ENCODE assay signal across 25 mouse cellular contexts in the genomic region with DNA sequence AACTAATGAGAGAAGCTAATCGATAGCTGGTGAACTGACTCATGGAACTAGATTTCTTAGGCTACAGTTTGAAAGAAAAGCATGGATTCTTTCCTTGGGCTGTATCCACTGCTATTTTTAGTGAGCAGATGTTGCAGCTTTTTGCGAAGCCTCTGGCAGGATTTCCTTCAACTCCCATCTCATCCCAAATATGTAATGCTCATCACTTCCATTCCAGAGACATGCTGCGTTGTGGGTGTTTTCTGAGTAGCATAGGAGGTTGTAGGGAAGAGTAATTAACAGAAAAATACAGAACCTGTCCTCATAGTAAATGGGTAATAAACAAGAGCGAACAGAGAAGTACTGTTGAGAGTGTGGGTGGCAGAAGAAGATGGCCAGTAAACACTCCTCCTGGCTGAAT. TPM values are rescaled to one million over a fixed set of nuclear protein-coding genes. Genes with fewer than 3 reads are reported as not detected.
A peak's percentile ranks its signal among the peaks of the same experiment; 100 is the strongest.
DNase-seq lines count a peak whose midpoint lies in the region; ATAC-seq and TF ChIP-seq lines count a peak whose summit lies in the region.
"Had no signal": no experiment of that assay in that cellular context is flagged by ENCODE, and none has a peak within 500 bp of the region (broad histone marks: within the 10 kb centered on the region; RNA-seq: fewer than 3 reads in every experiment).

No protein-coding gene starts in this region.

- H3K27me3 ChIP-seq in hindbrain, embryonic 15.5 days, result no peaks in the 10 kb centered on the region
- H3K27me3 ChIP-seq in hindbrain, embryonic 11.5 days (ENCODE audit: control insufficient read depth, insufficient read depth, low read length), result no peaks in the 10 kb centered on the region
- H3K27me3 ChIP-seq in heart, embryonic 10.5 days (ENCODE audit: insufficient read depth, poor library complexity, severe bottlenecking), result no peaks in the 10 kb centered on the region
- H3K27me3 ChIP-seq: limb, embryonic 12.5 days had no signal

- no peak overlapping the region for H3K4me2 ChIP-seq in hindbrain, embryonic 15.5 days
- H3K4me2 ChIP-seq in hindbrain, embryonic 11.5 days (replicated peaks; ENCODE audit: low read depth, low read length), result no peak overlapping the region
- H3K4me2 ChIP-seq: limb, embryonic 12.5 days; liver, embryonic 11.5 days had no signal

- no peaks in the 10 kb centered on the region for H3K9me3 ChIP-seq in hindbrain, embryonic 15.5 days
- no peaks in the 10 kb centered on the region for H3K9me3 ChIP-seq in hindbrain, embryonic 11.5 days (ENCODE audit: control insufficient read depth, low read length)
- no peaks in the 10 kb centered on the region for H3K9me3 ChIP-seq in heart, embryonic 10.5 days
- H3K9me3 ChIP-seq: hindbrain, embryonic 10.5 days; limb, embryonic 12.5 days had no signal

- no peak for TF ChIP-seq CTCF in left cerebral cortex, adult 2 months (IDR thresholded peaks at IDR 0.05)

- intact Hi-C loops in left cerebral cortex, adult 2 months (cut with DNase I), result loop anchor here (10.0 kb wide), 1 partner anchor 243 kb away; no protein-coding TSS in a partner anchor
- intact Hi-C loops in left cerebral cortex, postnatal 4 days (cut with DNase I), result no loop called here

- H3K4me3 ChIP-seq in hindbrain, embryonic 15.5 days, result no peak overlapping the region
- H3K4me3 ChIP-seq in hindbrain, embryonic 11.5 days (ENCODE audit: low read depth, low read length), result no peak overlapping the region
- H3K4me3 ChIP-seq in left cerebral cortex, adult 2 months, result no peak overlapping the region
- no peak overlapping the region for H3K4me3 ChIP-seq in heart, embryonic 10.5 days
- H3K4me3 ChIP-seq: hindbrain, embryonic 10.5 days; limb, embryonic 12.5 days had no signal

- 0 out of 2 replicates have a peak overlapping the region, but pooled peaks have one; percentile 15 for H3K27ac ChIP-seq in hindbrain, embryonic 15.5 days (replicated peaks)
- H3K27ac ChIP-seq in hindbrain, embryonic 11.5 days (ENCODE audit: low read depth, low read length), result no peak overlapping the region
- H3K27ac ChIP-seq in left cerebral cortex, adult 2 months, result peak overlapping the region; percentile 45; the same call in 1 of the 2 replicates
- H3K27ac ChIP-seq in heart, embryonic 10.5 days, result no peak overlapping the region
- H3K27ac ChIP-seq: hindbrain, embryonic 10.5 days; limb, embryonic 12.5 days; macrophage had no signal

- H3K4me1 ChIP-seq in hindbrain, embryonic 15.5 days (replicated peaks), result 0 out of 2 replicates have a peak, but pooled peaks cover 3% of the 10 kb centered on the region
- H3K4me1 ChIP-seq in hindbrain, embryonic 11.5 days (replicated peaks; ENCODE audit: control insufficient read depth, insufficient read depth, low read length), result no peaks in the 10 kb centered on the region
- H3K4me1 ChIP-seq in heart, embryonic 10.5 days, result no peaks in the 10 kb centered on the region
- H3K4me1 ChIP-seq: hindbrain, embryonic 10.5 days; limb, embryonic 12.5 days had no signal

- no peak for DNase-seq in hindbrain, embryonic 11.5 days (ENCODE audit: low spot score)
- DNase-seq in left cerebral cortex, adult 2 months (ENCODE audit: extremely low spot score in 1 of 2, low spot score in 2 of 2), result peak in 1 of 2 experiments; percentile 20
- DNase-seq in left cerebral cortex, postnatal 4 days, result no peak
- peak; percentile 79 for DNase-seq in brain, adult 2 months (ENCODE audit: low read depth, low spot score)
- peak; percentile 11 to 50 for DNase-seq in frontal cortex, postnatal 36 days (ENCODE audit: low spot score in 2 of 2)
- no peak for DNase-seq in adrenal gland, postnatal 36 days
- no peak for DNase-seq in heart, embryonic 10.5 days (ENCODE audit: low spot score)
- DNase-seq: adrenal gland, adult 8-10 months; cerebellum, adult 8-10 months; cerebellum, postnatal 36 days; kidney, adult 18-20 months; kidney, postnatal 4 days; liver, postnatal 0 days; thymus, postnatal 25 days had no signal

- H3K9ac ChIP-seq in hindbrain, embryonic 15.5 days, result no peak overlapping the region
- no peak overlapping the region for H3K9ac ChIP-seq in hindbrain, embryonic 11.5 days (ENCODE audit: low read depth, low read length)
- H3K9ac ChIP-seq: limb, embryonic 12.5 days; liver, postnatal 0 days had no signal

- no peaks in the 10 kb centered on the region for H3K36me3 ChIP-seq in hindbrain, embryonic 15.5 days
- H3K36me3 ChIP-seq in hindbrain, embryonic 11.5 days (ENCODE audit: control insufficient read depth, insufficient read depth, low read length), result no peaks in the 10 kb centered on the region
- no peaks in the 10 kb centered on the region for H3K36me3 ChIP-seq in heart, embryonic 10.5 days
- H3K36me3 ChIP-seq: hindbrain, embryonic 10.5 days; limb, embryonic 12.5 days had no signal

- no peak for ATAC-seq in hindbrain, embryonic 15.5 days (ENCODE audit: low FRiP score, low read depth)
- ATAC-seq in hindbrain, embryonic 11.5 days (ENCODE audit: low FRiP score), result no peak
- ATAC-seq: activated CD4-positive, CD25-positive, alpha-beta regulatory T cell, adult 4 months; inflammation-experienced regulatory T-cells, adult 6 months; liver, postnatal 0 days; lung, postnatal 0 days; midbrain, embryonic 16.5 days had no signal

- 82% methylated on average over 4 of the region's 4 CpGs for WGBS in hindbrain, embryonic 15.5 days
- WGBS in hindbrain, embryonic 11.5 days, result 92% methylated on average over 4 of the region's 4 CpGs
- 82% methylated on average over 4 of the region's 4 CpGs for WGBS in heart, embryonic 10.5 days

RNA-seq across cellular contexts. Expression of a gene that starts 21.8 kb away (rescaled TPM):
- 37.3 and 44.5 TPM in 2 replicates for polyA plus RNA-seq in hindbrain, embryonic 15.5 days (2015; fragmentation: Nextera tagmentation; extraction: Ambion mirVana)
- 10.8 and 13.4 TPM in 2 replicates for polyA plus RNA-seq in hindbrain, embryonic 11.5 days (2014; fragmentation: Nextera tagmentation; extraction: Ambion mirVana)
- total RNA-seq in left cerebral cortex, adult 2 months (2021), result 10 to 100 TPM; 46.3 to 46.6 TPM
- 100 to 1,000 TPM; 107 to 115 TPM for total RNA-seq in left cerebral cortex, postnatal 4 days (2021)
- total RNA-seq in adrenal gland, postnatal 36 days (2021), result under 1 TPM; 0.73 to 0.89 TPM
- polyA plus RNA-seq in heart, embryonic 10.5 days (2016; fragmentation: Nextera tagmentation; extraction: Ambion mirVana), result 1.3 TPM in 2 replicates
- total RNA-seq: MEL had no signal
- polyA plus RNA-seq: activated CD4-positive, CD25-positive, alpha-beta regulatory T cell, adult 4 months; C2C12; inflammation-experienced regulatory T-cells, adult 6 months; macrophage had no signal

Comparison
In these comparisons a context has a peak if more than half of its experiments do, and no peak if none do; other contexts are left out.
1. H3K27ac ChIP-seq: peak in hindbrain, embryonic 15.5 days (single experiment) and left cerebral cortex, adult 2 months (single experiment); none in hindbrain, embryonic 11.5 days (single experiment) and heart, embryonic 10.5 days (single experiment).
2. DNase-seq: peak in brain, adult 2 months (single experiment) and frontal cortex, postnatal 36 days (2 of 2); none in hindbrain, embryonic 11.5 days (single experiment), left cerebral cortex, postnatal 4 days (single experiment), adrenal gland, postnatal 36 days (0 of 2) and heart, embryonic 10.5 days (single experiment).
3. RNA of a gene that starts 21.8 kb away (total RNA-seq): 107 to 115 TPM in left cerebral cortex, postnatal 4 days and 46.3 to 46.6 TPM in left cerebral cortex, adult 2 months; 0.73 to 0.89 TPM in adrenal gland, postnatal 36 days; every median in the first group is over 10 times any median in the second.